Mouse (Mus musculus): ENCODE data around the gene Ptpru. TPM values are rescaled to one million over a fixed set of nuclear protein-coding genes. Genes with fewer than 3 reads are reported as not detected.

Ptpru gene
- polyA plus RNA-seq, 1 experiment from 2014 or later = 30.0 TPM

GRCm38 (mm10) chr4:131832759-131833407 lies 5.2 kb downstream of the Ptpru start:
- Histone ChIP-seq H3K4me3 (no peak overlapping the region), H3K27ac (no peak overlapping the region), H3K9ac (no peak overlapping the region), H3K36me3 (no peaks in the 10 kb centered on the region), H3K9me3 (no peaks in the 10 kb centered on the region), H3K4me1 (peaks cover 72% of the 10 kb centered on the region), H3K4me2 (no peak overlapping the region), H3K27me3 (peaks cover 13% of the 10 kb centered on the region)
- no peak for ATAC-seq (ENCODE audit: insufficient number of reproducible peaks, insufficient read depth, low FRiP score, low TSS enrichment, low read depth)
- 72% methylated on average over 3 of the region's 3 CpGs for WGBS

- Histone ChIP-seq H3K4me1 (peaks cover 83% of the 10 kb centered on the region), H3K9me3 (no peaks in the 10 kb centered on the region), H3K27ac (peak overlapping the region; percentile 40; the same call in 1 of the 2 replicates), H3K4me2 (no peak overlapping the region), H3K4me3 (no peak overlapping the region), H3K9ac (no peak overlapping the region), H3K36me3 (no peaks in the 10 kb centered on the region), H3K27me3 (peaks cover 13% of the 10 kb centered on the region)
- ATAC-seq (ENCODE audit: insufficient number of reproducible peaks, insufficient read depth, low FRiP score, low TSS enrichment, low read depth) = no peak
- 60% methylated on average over 5 of the region's 5 CpGs for WGBS
Measured at GRCm38 (mm10) chr4:131831546-131832045, 6.5 kb downstream of the Ptpru start.

- Histone ChIP-seq H3K4me3 (no peak overlapping the region), H3K9ac (no peak overlapping the region), H3K4me2 (no peak overlapping the region), H3K27ac (0 out of 2 replicates have a peak overlapping the region, but pooled peaks have one; percentile 11), H3K36me3 (no peaks in the 10 kb centered on the region), H3K9me3 (no peaks in the 10 kb centered on the region), H3K27me3 (no peaks in the 10 kb centered on the region), H3K4me1 (peaks cover 81% of the 10 kb centered on the region)
- WGBS = 76% methylated on average over 8 of the region's 8 CpGs
- ATAC-seq (ENCODE audit: insufficient number of reproducible peaks, insufficient read depth, low FRiP score, low TSS enrichment, low read depth) = no peak
Measured at GRCm38 (mm10) chr4:131829123-131829522, 9.0 kb downstream of the Ptpru start.

DNA sequence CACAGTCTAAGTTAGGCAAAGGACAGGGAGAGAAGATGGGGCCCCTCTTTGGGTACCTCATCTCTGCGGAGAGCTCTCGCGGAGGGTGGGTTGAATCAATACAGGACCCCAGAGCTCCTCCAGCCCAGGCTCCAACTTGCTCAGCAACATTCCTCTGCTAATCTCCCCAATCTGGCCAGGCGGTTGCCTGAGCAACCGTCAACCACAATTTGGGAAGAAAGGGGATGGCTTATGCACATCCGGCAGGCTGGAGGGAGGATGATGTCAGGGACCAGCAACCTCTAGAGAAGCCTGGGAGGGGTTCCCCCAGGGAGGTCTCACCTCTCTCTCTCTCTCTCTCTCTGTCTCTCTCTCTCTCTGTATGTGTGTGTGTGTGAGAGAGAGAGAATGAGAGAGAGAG lies 11.2 kb downstream of the Ptpru start:
- peak overlapping the region; percentile 46 for H3K4me2 ChIP-seq
- H3K9ac ChIP-seq = 0 out of 2 replicates have a peak overlapping the region, but pooled peaks have one; percentile 49
- H3K9me3 ChIP-seq = no peaks in the 10 kb centered on the region
- no peaks in the 10 kb centered on the region for H3K27me3 ChIP-seq
- peaks cover 70% of the 10 kb centered on the region for H3K4me1 ChIP-seq
- peak overlapping the region; percentile 90 for H3K27ac ChIP-seq
- peak; percentile 81 for ATAC-seq (ENCODE audit: insufficient number of reproducible peaks, insufficient read depth, low FRiP score, low TSS enrichment, low read depth)
- no peak overlapping the region for H3K4me3 ChIP-seq
- no peaks in the 10 kb centered on the region; the same call in 1 of the 2 replicates for H3K36me3 ChIP-seq
- WGBS = 3% methylated on average over 6 of the region's 6 CpGs

- H3K27me3 ChIP-seq = no peaks in the 10 kb centered on the region
- ATAC-seq (ENCODE audit: insufficient number of reproducible peaks, insufficient read depth, low FRiP score, low TSS enrichment, low read depth) = no peak
- H3K4me3 ChIP-seq = no peak overlapping the region
- H3K4me2 ChIP-seq = no peak overlapping the region
- peaks cover 71% of the 10 kb centered on the region for H3K4me1 ChIP-seq
- H3K27ac ChIP-seq = peak overlapping the region; percentile 90
- 39% methylated on average over 8 of the region's 8 CpGs for WGBS
- no peak overlapping the region for H3K9ac ChIP-seq
- H3K9me3 ChIP-seq = no peaks in the 10 kb centered on the region
- no peaks in the 10 kb centered on the region; the same call in 1 of the 2 replicates for H3K36me3 ChIP-seq
Measured at GRCm38 (mm10) chr4:131825830-131826229, 12.3 kb downstream of the Ptpru start.

GRCm38 (mm10) chr4:131824939-131825338 lies 13.1 kb downstream of the Ptpru start:
- ATAC-seq (ENCODE audit: insufficient number of reproducible peaks, insufficient read depth, low FRiP score, low TSS enrichment, low read depth) = no peak
- WGBS = 26% methylated on average over 3 of the region's 3 CpGs
- Histone ChIP-seq H3K4me3 (no peak overlapping the region), H3K9me3 (no peaks in the 10 kb centered on the region), H3K4me2 (no peak overlapping the region), H3K36me3 (peaks cover 6% of the 10 kb centered on the region), H3K27me3 (no peaks in the 10 kb centered on the region), H3K27ac (peak overlapping the region; percentile 90), H3K4me1 (peaks cover 66% of the 10 kb centered on the region), H3K9ac (no peak overlapping the region)

- no peak overlapping the region for H3K4me3 ChIP-seq
- peaks cover 52% of the 10 kb centered on the region for H3K4me1 ChIP-seq
- no peaks in the 10 kb centered on the region for H3K27me3 ChIP-seq
- 86% methylated on average over 3 of the region's 3 CpGs for WGBS
- H3K27ac ChIP-seq = no peak overlapping the region
- peaks cover 21% of the 10 kb centered on the region for H3K36me3 ChIP-seq
- no peak overlapping the region for H3K9ac ChIP-seq
- ATAC-seq (ENCODE audit: insufficient number of reproducible peaks, insufficient read depth, low FRiP score, low TSS enrichment, low read depth) = no peak
- no peak overlapping the region for H3K4me2 ChIP-seq
- H3K9me3 ChIP-seq = no peaks in the 10 kb centered on the region
Measured at GRCm38 (mm10) chr4:131822583-131822982, 15.5 kb downstream of the Ptpru start.

DNA sequence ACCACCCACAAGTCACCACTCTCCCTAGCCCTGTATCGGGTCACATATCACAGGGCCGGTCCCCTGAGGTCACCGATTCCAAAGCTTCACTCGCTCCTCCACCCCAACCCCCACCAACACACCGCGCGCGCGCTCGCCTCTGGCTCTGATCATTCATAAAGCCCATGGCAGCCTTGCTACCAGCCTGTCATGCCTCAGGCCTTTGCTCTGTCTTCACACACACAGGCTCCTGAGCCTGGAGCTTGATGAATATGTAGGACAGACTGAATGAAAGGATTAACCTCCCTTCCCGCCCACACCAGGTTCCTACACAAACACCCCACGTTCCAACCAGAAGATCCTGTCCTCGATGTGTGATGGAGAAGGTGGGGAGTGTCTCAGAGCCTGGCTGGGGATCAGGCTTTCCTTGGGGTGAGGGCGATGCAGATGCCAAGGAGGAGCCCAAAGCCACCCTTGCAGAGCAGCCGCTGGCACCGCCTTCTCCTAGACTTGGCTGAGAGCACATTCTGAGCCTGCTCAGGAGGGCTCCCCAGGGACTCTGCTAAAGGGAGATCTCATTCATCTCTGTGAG lies 16.8 kb downstream of the Ptpru start:
- WGBS = 34% methylated on average over 16 of the region's 16 CpGs
- H3K4me3 ChIP-seq = no peak overlapping the region
- 0 out of 2 replicates have a peak, but pooled peaks have one; percentile 30 for ATAC-seq (ENCODE audit: insufficient number of reproducible peaks, insufficient read depth, low FRiP score, low TSS enrichment, low read depth)

DNA sequence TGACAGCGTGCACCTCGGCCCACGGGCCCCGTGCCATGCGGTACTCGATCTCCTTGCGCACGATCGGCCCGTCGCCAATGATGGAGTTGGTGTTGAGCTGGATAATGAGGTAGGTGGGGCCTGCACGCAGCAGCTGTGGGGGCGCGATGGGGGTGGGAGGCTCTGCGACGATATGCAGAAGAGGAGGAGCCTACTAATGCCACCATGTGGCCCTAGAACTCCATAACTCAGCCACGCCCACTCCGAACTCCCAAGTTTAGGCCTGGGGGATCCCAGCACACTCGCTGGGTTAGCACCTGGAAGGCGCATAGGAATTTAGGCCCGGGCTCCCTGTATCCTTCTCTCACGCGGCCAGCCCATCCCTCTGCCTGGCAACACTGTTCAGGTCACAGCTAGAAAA lies 19.2 kb downstream of the Ptpru start:
- H3K4me1 ChIP-seq = peaks cover 20% of the 10 kb centered on the region
- H3K9ac ChIP-seq = no peak overlapping the region
- no peak overlapping the region for H3K4me2 ChIP-seq
- H3K27ac ChIP-seq = no peak overlapping the region
- ATAC-seq (ENCODE audit: insufficient number of reproducible peaks, insufficient read depth, low FRiP score, low TSS enrichment, low read depth) = no peak
- no peaks in the 10 kb centered on the region for H3K9me3 ChIP-seq
- H3K4me3 ChIP-seq = no peak overlapping the region
- peaks cover 21% of the 10 kb centered on the region for H3K36me3 ChIP-seq
- no peaks in the 10 kb centered on the region for H3K27me3 ChIP-seq
- WGBS = 67% methylated on average over 23 of the region's 23 CpGs

More for the DNA sequence above, 16.8 kb downstream of the Ptpru start:
- H3K27ac ChIP-seq = peak overlapping the region; percentile 23; the same call in 1 of the 2 replicates
- H3K9ac ChIP-seq = no peak overlapping the region
- H3K36me3 ChIP-seq = peaks cover 21% of the 10 kb centered on the region
- no peaks in the 10 kb centered on the region for H3K9me3 ChIP-seq
- H3K4me2 ChIP-seq = 0 out of 2 replicates have a peak overlapping the region, but pooled peaks have one; percentile 7
- H3K4me1 ChIP-seq = peaks cover 38% of the 10 kb centered on the region
- H3K27me3 ChIP-seq = no peaks in the 10 kb centered on the region

- H3K4me3 ChIP-seq = no peak overlapping the region
- H3K4me2 ChIP-seq = no peak overlapping the region
- no peaks in the 10 kb centered on the region for H3K27me3 ChIP-seq
- H3K9me3 ChIP-seq = no peaks in the 10 kb centered on the region
- 88% methylated on average over 10 of the region's 10 CpGs for WGBS
- H3K9ac ChIP-seq = no peak overlapping the region
- H3K27ac ChIP-seq = no peak overlapping the region
- ATAC-seq (ENCODE audit: insufficient number of reproducible peaks, insufficient read depth, low FRiP score, low TSS enrichment, low read depth) = no peak
- H3K4me1 ChIP-seq = peaks cover 7% of the 10 kb centered on the region
- H3K36me3 ChIP-seq = peaks cover 21% of the 10 kb centered on the region
Measured at GRCm38 (mm10) chr4:131815774-131816173, 22.3 kb downstream of the Ptpru start.

DNA sequence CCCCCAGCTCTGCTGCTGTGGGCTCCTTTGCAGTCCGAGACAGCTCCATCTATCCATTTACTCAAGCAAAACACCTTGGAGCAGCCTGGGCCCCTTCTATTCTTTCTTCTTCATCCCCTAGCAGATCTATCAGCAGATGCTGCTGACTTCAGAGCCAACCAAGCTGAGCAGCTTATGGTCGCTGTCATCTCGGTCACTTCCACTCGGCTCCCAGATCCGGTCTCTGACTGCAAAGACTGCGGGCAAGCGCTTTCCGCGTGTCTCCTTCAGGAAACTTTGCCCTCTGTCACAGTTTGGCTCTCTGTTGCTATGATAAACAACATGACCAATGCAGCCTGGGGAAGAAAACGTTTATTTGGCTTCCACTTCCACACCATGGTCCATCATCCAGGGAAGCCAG lies 23.2 kb downstream of the Ptpru start:
- H3K4me2 ChIP-seq = no peak overlapping the region
- H3K27me3 ChIP-seq = no peaks in the 10 kb centered on the region
- no peak overlapping the region for H3K9ac ChIP-seq
- ATAC-seq (ENCODE audit: insufficient number of reproducible peaks, insufficient read depth, low FRiP score, low TSS enrichment, low read depth) = no peak
- 89% methylated on average over 10 of the region's 10 CpGs for WGBS
- no peak overlapping the region for H3K27ac ChIP-seq
- H3K36me3 ChIP-seq = peaks cover 14% of the 10 kb centered on the region
- no peaks in the 10 kb centered on the region for H3K9me3 ChIP-seq
- H3K4me3 ChIP-seq = no peak overlapping the region
- H3K4me1 ChIP-seq = 0 out of 2 replicates have a peak, but pooled peaks cover 4% of the 10 kb centered on the region

- no peak overlapping the region for H3K27ac ChIP-seq
- H3K9ac ChIP-seq = no peak overlapping the region
Measured at GRCm38 (mm10) chr4:131813798-131814197, 24.3 kb downstream of the Ptpru start.

More at GRCm38 (mm10) chr4:131813798-131814197, 24.3 kb downstream of the Ptpru start:
- no peak for ATAC-seq (ENCODE audit: insufficient number of reproducible peaks, insufficient read depth, low FRiP score, low TSS enrichment, low read depth)
- WGBS = 87% methylated on average over 7 of the region's 7 CpGs
- H3K4me2 ChIP-seq = no peak overlapping the region
- H3K9me3 ChIP-seq = no peaks in the 10 kb centered on the region
- H3K36me3 ChIP-seq = peaks cover 3% of the 10 kb centered on the region
- H3K4me3 ChIP-seq = no peak overlapping the region
- no peaks in the 10 kb centered on the region for H3K27me3 ChIP-seq
- 0 out of 2 replicates have a peak, but pooled peaks cover 4% of the 10 kb centered on the region for H3K4me1 ChIP-seq

Measured in embryonic facial prominence, embryonic 13.5 days (tissue).